Mouse (Mus musculus): ENCODE measurements around the gene Tbc1d24. TPM values are rescaled to one million over a fixed set of nuclear protein-coding genes. Genes with fewer than 3 reads are reported as not detected.
"Not testable (repeated sequence)": the region's sequence is repeated elsewhere in the genome, so short reads cannot be mapped to it uniquely, and the experiment has no call there.

Tbc1d24 gene
- total RNA-seq, 2 experiments from 2014 or later: 8.7 to 9.3 TPM

- intact Hi-C loops (cut with DNase I): no loop called here
- DNase-seq: no peak
Measured at GRCm38 (mm10) chr17:24156394-24156793, 49.0 kb downstream of the Tbc1d24 start.

GRCm38 (mm10) chr17:24155742-24156141 lies 49.6 kb downstream of the Tbc1d24 start:
- no peak for DNase-seq
- intact Hi-C loops (cut with DNase I): no loop called here

GRCm38 (mm10) chr17:24154463-24154862 lies 50.9 kb downstream of the Tbc1d24 start:
- no peak for DNase-seq
- intact Hi-C loops (cut with DNase I): no loop called here

- DNase-seq: peak; percentile 73 to 83
- intact Hi-C loops (cut with DNase I): loop anchor here (2.0 kb wide), 1 partner anchor 239 kb away; no protein-coding TSS in a partner anchor
Measured at GRCm38 (mm10) chr17:24151890-24152563, 53.3 kb downstream of the Tbc1d24 start.

- intact Hi-C loops (cut with DNase I): no loop called here
- no peak for DNase-seq
Measured at GRCm38 (mm10) chr17:24151382-24151781, 54.0 kb downstream of the Tbc1d24 start.

- DNase-seq: no peak
- intact Hi-C loops (cut with DNase I): no loop called here
Measured at GRCm38 (mm10) chr17:24150824-24151223, 54.5 kb downstream of the Tbc1d24 start, which contains the start of gene Pdpk1. Gene Pdpk1, minus strand, starts transcription at chr17:24150924.

GRCm38 (mm10) chr17:24149421-24149820 lies 55.9 kb downstream of the Tbc1d24 start:
- intact Hi-C loops (cut with DNase I): no loop called here
- DNase-seq: no peak

- intact Hi-C loops (cut with DNase I): no loop called here
- DNase-seq: no peak
Measured at GRCm38 (mm10) chr17:24142897-24143296, 62.5 kb downstream of the Tbc1d24 start.

- peak; percentile 98 for DNase-seq
- intact Hi-C loops (cut with DNase I): loop anchor here (2.0 kb wide), 1 partner anchor 69 kb away; the partner anchor contains the start of gene Kctd5
Measured at GRCm38 (mm10) chr17:24141425-24141920, 63.9 kb downstream of the Tbc1d24 start.

GRCm38 (mm10) chr17:24140845-24141424 lies 64.4 kb downstream of the Tbc1d24 start:
- no peak for DNase-seq
- intact Hi-C loops (cut with DNase I): loop anchor here (2.0 kb wide), 1 partner anchor 68 kb away; the partner anchor contains the start of gene Kctd5

- intact Hi-C loops (cut with DNase I): loop anchor here (2.0 kb wide), 1 partner anchor 67 kb away; the partner anchor contains the start of gene Kctd5
- DNase-seq: no peak
Measured at GRCm38 (mm10) chr17:24139968-24140367, 65.4 kb downstream of the Tbc1d24 start.

- intact Hi-C loops (cut with DNase I): no loop called here
- no peak for DNase-seq
Measured at GRCm38 (mm10) chr17:24139256-24139655, 66.1 kb downstream of the Tbc1d24 start.

- no peak for DNase-seq
- intact Hi-C loops (cut with DNase I): no loop called here
Measured at GRCm38 (mm10) chr17:24137226-24137880, 68.0 kb downstream of the Tbc1d24 start.

- no peak for DNase-seq
- intact Hi-C loops (cut with DNase I): no loop called here
Measured at GRCm38 (mm10) chr17:24134062-24134461, 71.3 kb downstream of the Tbc1d24 start.

GRCm38 (mm10) chr17:24132919-24133318 lies 72.4 kb downstream of the Tbc1d24 start:
- DNase-seq; intact Hi-C loops (cut with DNase I): not testable (repeated sequence)

GRCm38 (mm10) chr17:24131570-24131969 lies 73.8 kb downstream of the Tbc1d24 start:
- DNase-seq: no peak

GRCm38 (mm10) chr17:24129246-24129645 lies 76.1 kb downstream of the Tbc1d24 start:
- DNase-seq; intact Hi-C loops (cut with DNase I): not testable (repeated sequence)

More at GRCm38 (mm10) chr17:24131570-24131969, 73.8 kb downstream of the Tbc1d24 start:
- intact Hi-C loops (cut with DNase I): no loop called here

- intact Hi-C loops (cut with DNase I): no loop called here
- DNase-seq: no peak
Measured at GRCm38 (mm10) chr17:24127592-24127991, 77.8 kb downstream of the Tbc1d24 start.

GRCm38 (mm10) chr17:24126801-24127200 lies 78.6 kb downstream of the Tbc1d24 start:
- intact Hi-C loops (cut with DNase I): no loop called here
- DNase-seq: no peak

Measured in heart, postnatal 14 days (tissue).